Mouse (Mus musculus) leukemia stem cell, adult 10-12 weeks (primary cell): Measurements from ENCODE around the gene Gm4631. TPM values are rescaled to one million over a fixed set of nuclear protein-coding genes. Genes with fewer than 3 reads are reported as not detected.

Source experiments
- polyA plus RNA-seq: library from polyadenylated mRNA; stranded (reverse); fragments of >175 nt; gene quantifications from 2 replicates; pipeline ENCODE4 v1.2.3, GENCODE M21; 2012; ENCODE audit warnings: low replicate concordance

Gene Gm4631
- polyA plus RNA-seq, result 0.15 and 0.39 TPM in 2 replicates

GRCm38 (mm10) chr2:175338097-175338496, at the start of gene Gm4631:
TSS of gene Gm4631 (minus strand) at chr2:175338197.

DNA sequence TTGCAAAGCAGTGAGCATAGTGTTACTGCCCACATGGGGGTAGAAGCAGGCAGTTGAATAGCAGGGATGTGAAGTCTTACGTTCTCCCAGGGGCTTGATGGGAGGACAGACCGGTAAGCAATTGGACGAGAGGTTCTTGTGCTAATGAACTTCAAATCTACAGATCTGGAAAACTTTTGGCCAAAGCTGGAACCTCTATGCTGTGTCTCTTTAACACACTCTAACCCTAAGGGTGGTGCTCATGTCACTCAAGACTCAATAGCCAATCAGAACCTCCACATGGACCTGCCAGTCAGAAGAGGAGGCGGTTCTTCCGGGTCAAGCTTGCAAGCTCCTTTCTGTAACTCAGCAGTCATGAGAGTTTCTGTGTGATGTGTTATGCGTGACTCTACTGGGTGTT, 34.1 kb upstream of the Gm4631 start, which contains the start of gene Zfp968:
Zfp968 (plus strand) TSS at position 301 of the 400 bp plus-strand sequence.

DNA sequence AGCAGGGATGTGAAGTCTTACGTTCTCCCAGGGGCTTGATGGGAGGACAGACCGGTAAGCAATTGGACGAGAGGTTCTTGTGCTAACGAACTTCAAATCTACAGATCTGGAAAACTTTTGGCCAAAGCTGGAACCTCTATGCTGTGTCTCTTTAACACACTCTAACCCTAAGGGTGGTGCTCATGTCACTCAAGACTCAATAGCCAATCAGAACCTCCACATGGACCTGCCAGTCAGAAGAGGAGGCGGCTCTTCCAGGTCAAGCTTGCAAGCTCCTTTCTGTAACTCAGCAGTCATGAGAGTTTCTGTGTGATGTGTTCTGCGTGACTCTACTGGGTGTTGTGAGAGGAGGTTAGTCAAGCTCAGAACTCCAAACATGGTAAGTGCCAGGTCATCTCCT, 63.2 kb downstream of the Gm4631 start, which contains the start of gene Gm14440:
Gm14440 (plus strand) TSS at position 301 of the 400 bp plus-strand sequence.

Other genes with a start within 250 kb of the Gm4631 start
- not detected in 2 replicates for gene Gm14399, start 196.2 kb downstream of the Gm4631 start, polyA plus RNA-seq
- not detected in 2 replicates for gene Gm14443, start 162.3 kb downstream of the Gm4631 start, polyA plus RNA-seq
- gene Gm14391, start 131.3 kb downstream of the Gm4631 start, polyA plus RNA-seq, result 0.28 and 1.2 TPM in 2 replicates
- not detected in 2 replicates for gene Gm14440, start 63.1 kb downstream of the Gm4631 start, polyA plus RNA-seq
- gene Zfp968, start 34.2 kb upstream of the Gm4631 start, polyA plus RNA-seq, result 1.1 TPM in 1 of 2 replicates, not detected in the other
- gene Gm4724, start 97.6 kb upstream of the Gm4631 start, polyA plus RNA-seq, result not detected in 2 replicates
- not detected in 2 replicates for gene Zfp965, start 131.8 kb upstream of the Gm4631 start, polyA plus RNA-seq